In genomic region chr11:77472775-77473174, GRCm38 (mm10) we compare ENCODE assay signal across 18 mouse cellular contexts. TPM values are rescaled to one million over a fixed set of nuclear protein-coding genes. Genes with fewer than 3 reads are reported as not detected.
DNase-seq lines count a peak whose midpoint lies in the region; ATAC-seq lines count a peak whose summit lies in the region.
"Had no signal": no experiment of that assay in that cellular context is flagged by ENCODE, and none has a peak within 500 bp of the region (broad histone marks: within the 10 kb centered on the region; RNA-seq: fewer than 3 reads in every experiment).

No protein-coding gene starts in this region.

- WGBS in heart, embryonic 10.5 days = 83% methylated on average over 16 of the region's 16 CpGs
- 93% methylated on average over 16 of the region's 16 CpGs for WGBS in midbrain, embryonic 16.5 days
- 93% methylated on average over 16 of the region's 16 CpGs for whole genome bisulfite sequencing in midbrain, embryonic 13.5 days

- no peak overlapping the region for H3K4me2 ChIP-seq in midbrain, embryonic 16.5 days (ENCODE audit: low read length)
- H3K4me2 ChIP-seq in midbrain, embryonic 13.5 days (replicated peaks) = no peak overlapping the region

- H3K36me3 ChIP-seq in heart, embryonic 10.5 days = peaks cover 46% of the 10 kb centered on the region
- H3K36me3 ChIP-seq in midbrain, embryonic 16.5 days (ENCODE audit: control insufficient read depth, insufficient read depth, low read length) = peaks cover 22% of the 10 kb centered on the region
- H3K36me3 ChIP-seq in midbrain, embryonic 13.5 days = peaks cover 72% of the 10 kb centered on the region
- H3K36me3 ChIP-seq: G1E had no signal

- peaks cover 57% of the 10 kb centered on the region for H3K27me3 ChIP-seq in heart, embryonic 10.5 days (ENCODE audit: insufficient read depth, poor library complexity, severe bottlenecking)
- H3K27me3 ChIP-seq in midbrain, embryonic 16.5 days (ENCODE audit: control insufficient read depth, insufficient read depth, low read depth, low read length) = peaks cover under 1% of the 10 kb centered on the region
- H3K27me3 ChIP-seq in midbrain, embryonic 13.5 days = peaks cover 15% of the 10 kb centered on the region
- H3K27me3 ChIP-seq: Patski had no signal

- no peak overlapping the region for H3K27ac ChIP-seq in heart, embryonic 10.5 days
- no peak overlapping the region for H3K27ac ChIP-seq in midbrain, embryonic 16.5 days (ENCODE audit: low read length)
- H3K27ac ChIP-seq in midbrain, embryonic 13.5 days = no peak overlapping the region

- H3K9ac ChIP-seq in midbrain, embryonic 16.5 days (ENCODE audit: low read depth, low read length) = no peak overlapping the region
- H3K9ac ChIP-seq in midbrain, embryonic 13.5 days (replicated peaks) = no peak overlapping the region

- DNase-seq in heart, adult 11 months = peak; percentile 91
- DNase-seq in heart, embryonic 10.5 days (ENCODE audit: low spot score) = no peak
- DNase-seq: adrenal gland, adult 2 months; adrenal gland, adult 8-10 months; adrenal gland, postnatal 10 days; adrenal gland, postnatal 14 days; adrenal gland, postnatal 25 days; adrenal gland, postnatal 36 days; B cell, adult 2 months; cerebellum, adult 11 months; cerebellum, adult 11-12 months; cerebellum, adult 18-20 months had no signal

- 0 out of 2 replicates have a peak, but pooled peaks have one; percentile 15 for ATAC-seq in midbrain, embryonic 16.5 days
- no peak for ATAC-seq in midbrain, embryonic 13.5 days
- ATAC-seq: activated CD4-positive, CD25-positive, alpha-beta regulatory T cell, adult 4 months; CD4-positive, CD25-positive, alpha-beta regulatory T cell, adult 4 months; Patski had no signal

- H3K9me3 ChIP-seq in heart, embryonic 10.5 days = no peaks in the 10 kb centered on the region
- H3K9me3 ChIP-seq in midbrain, embryonic 16.5 days (replicated peaks; ENCODE audit: control insufficient read depth, low read length, poor library complexity, severe bottlenecking) = no peaks in the 10 kb centered on the region
- H3K9me3 ChIP-seq in midbrain, embryonic 13.5 days = no peaks in the 10 kb centered on the region
- H3K9me3 ChIP-seq: G1E had no signal

- peaks cover 12% of the 10 kb centered on the region for H3K4me1 ChIP-seq in heart, embryonic 10.5 days
- 0 out of 2 replicates have a peak, but pooled peaks cover under 1% of the 10 kb centered on the region for H3K4me1 ChIP-seq in midbrain, embryonic 16.5 days (ENCODE audit: control insufficient read depth, insufficient read depth, low read length)
- H3K4me1 ChIP-seq in midbrain, embryonic 13.5 days (replicated peaks) = 0 out of 2 replicates have a peak, but pooled peaks cover 4% of the 10 kb centered on the region

- no peak overlapping the region for H3K4me3 ChIP-seq in heart, embryonic 10.5 days
- H3K4me3 ChIP-seq in midbrain, embryonic 16.5 days (ENCODE audit: low read depth, low read length) = no peak overlapping the region
- no peak overlapping the region for H3K4me3 ChIP-seq in midbrain, embryonic 13.5 days (replicated peaks)

RNA-seq across cellular contexts. Expression of gene Coro6, which starts 10.6 kb away (rescaled TPM):
- polyA plus RNA-seq in heart, embryonic 10.5 days (2016; fragmentation: Nextera tagmentation; extraction: Ambion mirVana) = 15.9 and 24.4 TPM in 2 replicates
- polyA plus RNA-seq in midbrain, embryonic 16.5 days (2015; fragmentation: Nextera tagmentation; extraction: Ambion mirVana) = 0.19 and 0.39 TPM in 2 replicates
- polyA plus RNA-seq in midbrain, embryonic 13.5 days (2015; fragmentation: Nextera tagmentation; extraction: Ambion mirVana) = 0.06 TPM in 1 of 2 replicates, not detected in the other
- polyA plus RNA-seq: activated CD4-positive, CD25-positive, alpha-beta regulatory T cell, adult 4 months; CD4-positive, CD25-positive, alpha-beta regulatory T cell, adult 4 months; G1E had no signal

RNA-seq across cellular contexts. Expression of gene Ankrd13b, which starts 16.7 kb away (rescaled TPM):
- 2.5 and 3.5 TPM in 2 replicates for polyA plus RNA-seq in heart, embryonic 10.5 days (2016; fragmentation: Nextera tagmentation; extraction: Ambion mirVana)
- polyA plus RNA-seq in midbrain, embryonic 16.5 days (2015; fragmentation: Nextera tagmentation; extraction: Ambion mirVana) = 31.9 and 33.7 TPM in 2 replicates
- 20.8 and 27.6 TPM in 2 replicates for polyA plus RNA-seq in midbrain, embryonic 13.5 days (2015; fragmentation: Nextera tagmentation; extraction: Ambion mirVana)

RNA-seq across cellular contexts. Expression of gene Git1, which starts 20.6 kb away (rescaled TPM):
- polyA plus RNA-seq in heart, embryonic 10.5 days (2016; fragmentation: Nextera tagmentation; extraction: Ambion mirVana) = 9.0 and 11.9 TPM in 2 replicates
- polyA plus RNA-seq in midbrain, embryonic 16.5 days (2015; fragmentation: Nextera tagmentation; extraction: Ambion mirVana) = 15.9 and 17.3 TPM in 2 replicates
- polyA plus RNA-seq in midbrain, embryonic 13.5 days (2015; fragmentation: Nextera tagmentation; extraction: Ambion mirVana) = 13.6 and 14.9 TPM in 2 replicates

RNA-seq across cellular contexts. Expression of gene Abhd15, which starts 42.1 kb away (rescaled TPM):
- polyA plus RNA-seq in heart, embryonic 10.5 days (2016; fragmentation: Nextera tagmentation; extraction: Ambion mirVana) = 1.6 and 1.9 TPM in 2 replicates
- polyA plus RNA-seq in midbrain, embryonic 16.5 days (2015; fragmentation: Nextera tagmentation; extraction: Ambion mirVana) = 2.4 and 3.1 TPM in 2 replicates
- polyA plus RNA-seq in midbrain, embryonic 13.5 days (2015; fragmentation: Nextera tagmentation; extraction: Ambion mirVana) = 2.4 and 2.6 TPM in 2 replicates

RNA-seq across cellular contexts. Expression of gene Trp53i13, which starts 43.0 kb away (rescaled TPM):
- 25.2 and 30.2 TPM in 2 replicates for polyA plus RNA-seq in heart, embryonic 10.5 days (2016; fragmentation: Nextera tagmentation; extraction: Ambion mirVana)
- 10.5 and 12.6 TPM in 2 replicates for polyA plus RNA-seq in midbrain, embryonic 16.5 days (2015; fragmentation: Nextera tagmentation; extraction: Ambion mirVana)
- 16.2 and 16.3 TPM in 2 replicates for polyA plus RNA-seq in midbrain, embryonic 13.5 days (2015; fragmentation: Nextera tagmentation; extraction: Ambion mirVana)

Comparison
In these comparisons a context has a peak if more than half of its experiments do, and no peak if none do; other contexts are left out.
1. RNA of gene Coro6, which starts 10.6 kb away (polyA plus RNA-seq): 15.9 to 24.4 TPM in heart, embryonic 10.5 days; 0.19 to 0.39 TPM in midbrain, embryonic 16.5 days and 0.06 TPM in midbrain, embryonic 13.5 days; every median in the first group is over 10 times any median in the second.